In genomic region chrX:13611114-13611513, GRCm38 (mm10) we compare ENCODE assay signal across 31 mouse cellular contexts. TPM values are rescaled to one million over a fixed set of nuclear protein-coding genes. Genes with fewer than 3 reads are reported as not detected.
"Had no signal": no experiment of that assay in that cellular context is flagged by ENCODE, and none has a peak within 500 bp of the region (broad histone marks: within the 10 kb centered on the region; RNA-seq: fewer than 3 reads in every experiment).

No protein-coding gene starts in this region.

- H3K36me3 ChIP-seq: embryonic facial prominence, embryonic 12.5 days; embryonic facial prominence, embryonic 15.5 days; forebrain, embryonic 12.5 days; forebrain, embryonic 15.5 days had no signal

- H3K4me1 ChIP-seq: embryonic facial prominence, embryonic 10.5 days; embryonic facial prominence, embryonic 12.5 days; embryonic facial prominence, embryonic 13.5 days; embryonic facial prominence, embryonic 15.5 days; forebrain, embryonic 10.5 days; forebrain, embryonic 12.5 days; forebrain, embryonic 13.5 days; forebrain, embryonic 15.5 days had no signal

- H3K9ac ChIP-seq: embryonic facial prominence, embryonic 12.5 days; embryonic facial prominence, embryonic 13.5 days; embryonic facial prominence, embryonic 15.5 days; forebrain, embryonic 12.5 days; forebrain, embryonic 13.5 days; forebrain, embryonic 15.5 days; forebrain, postnatal 0 days had no signal

- H3K27me3 ChIP-seq: embryonic facial prominence, embryonic 12.5 days; embryonic facial prominence, embryonic 15.5 days; forebrain, embryonic 12.5 days; forebrain, embryonic 13.5 days; forebrain, embryonic 15.5 days had no signal

- H3K27ac ChIP-seq: embryonic facial prominence, embryonic 10.5 days; embryonic facial prominence, embryonic 12.5 days; embryonic facial prominence, embryonic 13.5 days; embryonic facial prominence, embryonic 15.5 days; forebrain, embryonic 10.5 days; forebrain, embryonic 12.5 days; forebrain, embryonic 13.5 days; forebrain, embryonic 15.5 days; gastrocnemius, adult 2 months; heart, adult 2 months had no signal

- H3K4me3 ChIP-seq: embryonic facial prominence, embryonic 10.5 days; embryonic facial prominence, embryonic 12.5 days; embryonic facial prominence, embryonic 13.5 days; embryonic facial prominence, embryonic 15.5 days; erythroblast, embryonic 14.5 days; forebrain, embryonic 10.5 days; forebrain, embryonic 12.5 days; forebrain, embryonic 13.5 days; forebrain, embryonic 15.5 days; gastrocnemius, adult 2 months; heart, adult 2 months had no signal

- DNase-seq: cerebellum, adult 9-10 months; cerebellum, adult 9-11 months; cerebellum, postnatal 10 days; cerebellum, postnatal 14 days; cerebellum, postnatal 25 days; cerebellum, postnatal 36 days; embryo, embryonic 11 days; forebrain, postnatal 0 days; gastrocnemius, adult 2 months; gastrocnemius, postnatal 10 days; gastrocnemius, postnatal 14 days; gastrocnemius, postnatal 25 days; gastrocnemius, postnatal 36 days; heart, adult 11 months; heart, adult 18-20 months; heart, adult 2 months had no signal

- H3K9me3 ChIP-seq: embryonic facial prominence, embryonic 10.5 days; embryonic facial prominence, embryonic 12.5 days; embryonic facial prominence, embryonic 13.5 days; embryonic facial prominence, embryonic 15.5 days; forebrain, embryonic 10.5 days; forebrain, embryonic 12.5 days; forebrain, embryonic 13.5 days; forebrain, embryonic 15.5 days had no signal

RNA-seq across cellular contexts. Expression of gene Gpr34, which starts 20.8 kb away (rescaled TPM):
- total RNA-seq: granulocyte monocyte progenitor cell, adult 5-6 weeks had no signal
- polyA plus RNA-seq: erythroblast, embryonic 14.5 days had no signal

RNA-seq across cellular contexts. Expression of gene Gpr82, which starts 50.0 kb away (rescaled TPM):
- total RNA-seq: common myeloid progenitor, adult 5-6 weeks; forebrain, postnatal 0 days; gastrocnemius, adult 18-20 months; gastrocnemius, adult 2 months; gastrocnemius, adult 8-10 months; gastrocnemius, postnatal 10 days; gastrocnemius, postnatal 14 days; gastrocnemius, postnatal 25 days; gastrocnemius, postnatal 36 days; gastrocnemius, postnatal 4 days; granulocyte monocyte progenitor cell, adult 5-6 weeks; heart, adult 18-20 months; heart, adult 2 months; heart, adult 8-10 months had no signal
- polyA plus RNA-seq: erythroblast, embryonic 14.5 days; heart, adult 2 months had no signal
